Mouse (Mus musculus) right cerebral cortex, postnatal 25 days (tissue): ENCODE data around the gene Pygo2.
"Not testable (repeated sequence)": the region's sequence is repeated elsewhere in the genome, so short reads cannot be mapped to it uniquely, and the experiment has no call there.

Source experiments
- DNase-seq: peaks from one replicate; pipeline ENCODE4 v3.0.0; 2022

Gene Pygo2

DNA sequence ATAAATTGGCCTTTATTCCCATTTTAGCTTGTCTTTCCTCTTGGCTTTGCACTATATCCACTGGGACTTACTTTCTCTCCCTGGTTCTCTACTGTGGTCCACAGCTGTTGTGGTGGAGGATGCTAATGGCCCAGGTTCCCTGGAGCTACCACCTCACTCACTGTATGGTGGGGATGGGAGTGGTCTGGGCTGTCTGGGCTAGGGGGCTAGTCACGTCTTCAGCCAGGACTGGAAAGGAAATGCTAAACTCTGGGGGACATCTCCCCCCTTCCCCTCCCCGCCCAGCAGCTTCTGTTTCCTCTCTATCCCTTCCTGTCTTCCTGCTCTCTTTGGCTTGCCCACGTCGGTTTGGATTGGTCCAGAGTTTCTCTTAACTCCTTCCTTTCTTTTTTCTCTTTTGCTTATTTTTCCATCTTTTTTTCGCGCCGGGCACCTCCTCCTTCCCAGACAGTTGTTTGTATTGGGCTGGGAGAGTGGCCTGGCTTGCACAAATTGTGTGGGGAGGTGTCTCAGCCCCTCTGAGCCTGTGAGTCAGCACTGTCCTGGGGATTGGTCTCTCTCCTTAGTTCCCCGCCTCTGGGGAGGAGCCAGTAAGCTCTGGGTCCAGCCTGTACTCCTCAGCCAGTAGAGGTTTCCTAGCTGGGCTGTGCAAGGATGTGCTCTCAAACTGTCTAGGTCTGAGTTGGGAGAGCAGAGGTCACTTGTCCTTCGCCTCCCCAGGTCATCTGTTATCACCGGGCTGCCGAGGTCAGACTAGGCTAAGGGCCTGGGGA is 8.8 kb upstream of the Pygo2 start:
- DNase-seq, result peak; percentile 65

DNA sequence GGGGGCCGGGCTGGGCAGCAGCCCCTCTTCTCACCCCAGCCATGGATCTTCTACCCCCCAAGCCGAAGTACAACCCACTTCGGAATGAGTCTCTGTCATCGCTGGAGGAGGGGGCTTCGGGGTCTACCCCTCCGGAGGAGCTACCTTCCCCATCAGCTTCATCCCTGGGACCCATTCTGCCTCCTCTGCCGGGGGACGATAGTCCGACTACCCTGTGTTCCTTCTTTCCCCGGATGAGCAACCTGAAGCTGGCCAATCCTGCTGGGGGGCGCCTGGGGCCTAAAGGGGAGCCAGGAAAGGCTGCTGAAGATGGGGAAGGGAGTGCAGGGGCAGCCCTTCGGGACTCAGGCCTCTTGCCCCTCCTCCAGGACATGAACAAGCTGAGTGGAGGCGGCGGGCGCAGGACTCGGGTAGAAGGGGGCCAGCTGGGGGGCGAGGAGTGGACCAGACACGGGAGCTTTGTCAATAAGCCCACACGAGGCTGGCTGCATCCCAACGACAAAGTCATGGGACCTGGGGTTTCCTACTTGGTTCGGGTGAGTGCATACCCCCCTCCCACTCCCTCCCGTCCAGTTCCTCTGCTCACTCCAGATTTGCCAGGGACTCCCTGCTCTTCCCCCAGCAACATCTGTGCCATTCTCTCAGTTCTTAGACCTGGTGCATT is 8.1 kb upstream of the Pygo2 start:
- DNase-seq, result no peak

DNA sequence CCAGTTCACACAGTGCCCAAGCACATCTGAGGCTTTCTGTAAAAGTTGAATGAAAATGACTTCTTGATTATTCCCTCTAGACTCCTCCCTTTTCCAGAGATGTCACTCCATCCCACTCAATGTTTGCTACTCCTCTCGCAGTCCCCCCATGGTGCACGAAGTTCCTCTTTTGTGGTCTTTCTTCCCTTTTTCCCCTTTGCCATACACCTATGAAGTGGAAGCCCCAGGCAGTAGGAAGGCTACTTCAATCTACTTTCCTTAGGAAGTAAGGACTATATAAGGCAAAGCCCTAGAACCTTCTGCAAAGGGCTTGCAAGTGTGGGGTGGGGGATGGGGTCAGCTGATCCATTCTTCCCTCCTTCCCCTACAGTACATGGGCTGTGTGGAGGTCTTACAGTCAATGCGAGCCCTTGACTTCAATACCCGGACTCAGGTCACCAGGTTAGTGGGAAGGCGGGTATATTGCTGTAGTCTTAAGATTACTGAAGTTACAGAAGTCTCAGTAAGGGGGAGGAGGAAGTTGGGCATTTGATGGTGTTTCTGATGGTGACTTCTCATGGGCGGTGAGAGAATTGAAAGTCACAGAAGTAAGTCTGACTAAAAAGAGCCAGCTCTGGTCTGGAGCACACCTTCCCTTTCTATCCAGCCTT is 7.3 kb upstream of the Pygo2 start:
- no peak for DNase-seq

DNA sequence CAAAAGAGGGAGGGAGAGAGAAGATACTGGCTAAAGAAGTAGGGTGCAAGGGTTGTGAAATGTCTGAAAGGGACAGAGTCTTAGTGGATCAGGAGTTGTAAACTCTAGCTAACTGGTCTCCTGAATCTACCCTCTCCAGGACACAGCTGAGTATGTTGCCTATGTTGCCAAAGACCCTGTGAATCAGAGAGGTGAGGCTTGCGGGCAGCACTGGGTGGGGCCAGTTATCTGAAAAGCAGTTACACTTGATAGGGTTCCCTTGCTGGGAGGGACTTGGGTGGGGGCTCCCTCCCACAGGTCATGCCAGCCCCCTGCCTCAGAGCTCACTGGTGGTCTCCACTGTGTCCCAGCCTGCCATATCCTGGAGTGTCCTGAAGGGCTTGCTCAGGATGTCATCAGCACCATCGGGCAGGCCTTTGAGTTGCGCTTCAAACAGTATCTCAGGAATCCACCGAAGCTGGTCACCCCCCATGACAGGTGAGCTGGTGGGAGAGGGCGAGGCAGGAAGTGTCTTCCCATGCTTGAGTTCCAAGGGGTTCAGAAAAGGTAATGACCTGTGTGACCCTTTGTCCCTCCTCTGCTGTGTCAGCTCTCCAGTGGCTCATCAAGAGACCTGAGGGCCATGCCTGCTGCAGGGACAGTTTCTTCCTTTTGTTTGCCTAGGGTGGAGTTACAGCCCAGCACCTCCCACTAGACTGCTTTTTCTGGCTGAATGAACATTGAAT is 5.4 kb upstream of the Pygo2 start:
- DNase-seq, result no peak

DNA sequence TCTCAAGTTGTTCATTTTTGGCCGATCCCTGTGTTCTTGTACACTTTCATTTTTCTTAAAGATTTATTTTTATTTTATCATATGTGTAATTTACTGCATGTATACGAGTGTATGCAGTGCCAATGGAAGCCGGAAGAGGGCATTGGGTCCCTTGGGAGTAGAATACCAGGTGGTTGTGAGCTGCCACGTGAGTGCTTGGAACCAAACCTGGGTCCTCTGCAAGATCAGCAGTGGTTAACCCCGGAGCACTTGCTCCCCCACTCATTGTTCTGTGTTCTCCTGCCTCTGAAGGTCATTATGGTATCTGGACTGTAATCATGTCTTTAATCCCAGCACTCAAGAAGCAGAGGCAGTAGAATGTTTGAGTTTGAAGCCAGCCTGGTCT is 4.9 kb upstream of the Pygo2 start:
- no peak for DNase-seq

DNA sequence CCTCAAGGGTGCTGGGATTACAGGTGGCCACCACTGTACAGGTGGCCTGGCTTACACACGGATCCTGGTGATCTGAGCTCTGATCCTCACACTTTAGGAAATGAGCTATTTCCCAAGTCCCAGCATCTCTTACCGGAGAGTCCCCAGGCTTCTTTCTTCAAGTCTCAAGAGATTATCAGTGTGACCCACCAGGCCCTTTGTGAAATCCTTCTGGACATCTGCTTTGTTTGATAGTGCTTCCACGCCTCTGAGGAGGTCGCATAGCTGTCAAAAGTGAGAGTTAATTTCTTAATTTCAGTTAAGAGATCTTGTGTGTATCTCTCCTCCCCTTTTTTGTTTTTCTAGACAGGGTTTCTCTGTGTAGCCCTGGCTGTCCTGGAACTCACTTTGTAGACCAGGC is 4.1 kb upstream of the Pygo2 start:
- no peak for DNase-seq

DNA sequence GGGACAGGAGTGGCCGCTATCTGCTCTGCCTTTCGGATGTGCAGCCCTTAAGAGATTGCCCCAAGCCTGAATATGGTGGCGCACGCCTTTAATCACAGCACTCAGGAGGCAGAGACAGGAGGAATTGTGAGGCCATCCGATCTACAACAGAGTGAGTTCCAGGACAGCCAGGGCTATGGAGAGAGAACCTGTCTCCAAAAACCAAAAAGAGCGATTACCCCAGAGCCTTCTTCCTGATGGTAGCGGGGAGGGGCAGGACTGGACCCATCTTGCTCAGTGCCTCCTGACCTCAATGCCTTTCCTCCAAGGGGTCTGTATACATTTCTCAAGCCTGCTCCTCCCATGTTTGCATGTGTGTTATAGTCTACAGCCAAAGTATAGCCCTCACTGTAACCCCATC is 993 bp upstream of the Pygo2 start:
- not testable (repeated sequence) for DNase-seq

DNA sequence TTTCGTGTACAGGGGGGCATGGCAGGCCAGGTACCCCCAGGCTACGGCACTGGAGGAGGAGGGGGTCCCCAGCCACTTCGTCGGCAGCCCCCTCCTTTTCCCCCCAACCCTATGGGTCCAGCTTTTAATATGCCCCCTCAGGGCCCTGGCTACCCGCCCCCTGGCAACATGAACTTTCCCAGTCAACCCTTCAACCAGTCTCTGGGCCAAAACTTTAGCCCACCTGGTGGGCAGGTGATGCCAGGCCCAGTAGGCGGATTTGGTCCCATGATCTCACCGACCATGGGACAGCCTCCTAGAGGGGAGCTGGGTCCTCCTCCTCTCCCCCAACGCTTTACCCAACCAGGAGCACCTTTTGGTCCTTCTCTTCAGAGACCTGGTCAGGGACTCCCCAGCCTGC is 2.6 kb downstream of the Pygo2 start:
- no peak for DNase-seq

DNA sequence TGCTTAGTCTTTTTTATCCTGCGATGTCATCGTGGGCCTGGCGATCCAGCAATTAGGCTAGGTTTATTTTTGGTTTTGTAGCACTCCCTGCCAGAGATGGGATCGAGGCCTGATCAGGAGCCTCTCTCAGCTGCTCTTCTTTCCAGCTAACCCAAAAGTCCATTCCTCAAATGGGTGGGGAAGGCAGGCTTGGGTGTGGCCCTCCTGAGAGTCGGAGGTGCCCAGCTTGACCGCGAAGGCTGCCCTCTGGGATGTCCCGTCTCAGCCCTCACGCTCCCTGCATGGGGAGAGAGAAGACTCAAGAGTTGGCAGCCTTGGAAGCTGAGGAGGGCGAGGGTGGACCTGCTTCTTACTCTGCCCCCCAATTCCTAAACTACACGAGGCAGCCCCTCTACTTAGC is 4.5 kb downstream of the Pygo2 start:
- DNase-seq, result no peak

DNA sequence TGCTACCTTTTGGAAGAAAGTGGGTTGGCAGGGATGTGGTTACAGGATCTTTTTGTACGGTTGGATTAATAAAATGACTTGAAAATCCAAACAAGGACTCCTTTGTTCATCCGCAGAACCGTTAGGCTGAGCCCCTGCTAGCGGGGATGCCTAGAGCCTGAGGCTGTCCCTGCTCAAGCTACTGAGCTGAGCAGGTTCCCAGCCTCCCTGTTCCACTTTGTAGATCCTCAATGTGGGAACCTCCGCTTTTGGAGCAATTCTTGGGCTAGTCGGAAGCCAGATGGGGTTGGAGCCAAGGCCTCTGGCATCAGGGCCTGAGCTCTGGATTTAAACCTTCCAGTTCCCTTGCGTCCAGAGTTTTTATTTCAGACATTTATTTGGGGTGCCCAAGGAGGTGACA is 5.0 kb downstream of the Pygo2 start:
- no peak for DNase-seq

DNA sequence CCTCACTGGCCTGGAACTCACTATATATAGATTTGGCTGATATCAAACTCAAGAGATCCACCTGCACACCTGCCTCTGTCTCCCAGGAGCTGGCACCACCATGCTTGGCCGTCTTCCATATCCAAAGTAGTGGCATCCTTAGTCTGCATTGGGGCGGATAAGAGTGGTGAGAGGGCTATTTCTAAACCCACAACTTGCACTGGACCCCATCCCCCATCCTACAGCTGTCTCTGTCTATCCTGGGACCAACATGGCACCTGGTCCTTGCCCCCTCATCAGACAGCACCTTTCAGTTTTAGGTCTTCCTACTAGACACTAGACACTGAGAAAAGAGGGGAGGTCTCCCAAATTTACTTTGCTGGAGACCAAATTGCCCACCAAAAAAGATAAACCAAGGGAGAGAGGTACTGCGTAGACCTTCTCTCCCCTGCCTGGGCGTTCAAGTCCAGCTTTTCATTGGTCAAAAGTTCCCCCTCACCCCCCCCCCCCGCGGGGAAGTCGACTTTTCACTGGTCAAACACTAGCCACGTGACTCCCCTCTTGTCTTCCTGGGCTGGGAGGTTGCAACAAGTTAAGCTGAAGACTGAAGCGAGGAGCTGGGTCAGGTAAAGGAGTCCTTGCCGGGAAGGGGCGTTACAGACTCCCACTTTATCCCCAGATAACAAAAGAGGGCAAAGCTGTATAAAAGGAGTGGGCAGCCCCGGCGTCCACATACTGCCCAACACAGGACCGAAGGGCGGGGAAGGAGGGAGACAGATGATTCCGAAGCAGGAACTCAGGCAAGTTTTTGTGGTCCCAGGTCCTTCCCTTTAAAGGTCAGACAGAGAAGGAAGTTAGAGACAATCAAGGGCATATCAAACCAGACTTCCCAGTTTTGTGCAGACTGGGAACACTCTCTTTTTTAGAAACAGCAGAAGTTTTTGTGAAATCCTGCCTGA is 6.4 kb downstream of the Pygo2 start, which contains the start of gene Pbxip1:
Gene Pbxip1 (plus strand): TSS at position 531 of the 938 bp plus-strand sequence.
- DNase-seq, result no peak

DNA sequence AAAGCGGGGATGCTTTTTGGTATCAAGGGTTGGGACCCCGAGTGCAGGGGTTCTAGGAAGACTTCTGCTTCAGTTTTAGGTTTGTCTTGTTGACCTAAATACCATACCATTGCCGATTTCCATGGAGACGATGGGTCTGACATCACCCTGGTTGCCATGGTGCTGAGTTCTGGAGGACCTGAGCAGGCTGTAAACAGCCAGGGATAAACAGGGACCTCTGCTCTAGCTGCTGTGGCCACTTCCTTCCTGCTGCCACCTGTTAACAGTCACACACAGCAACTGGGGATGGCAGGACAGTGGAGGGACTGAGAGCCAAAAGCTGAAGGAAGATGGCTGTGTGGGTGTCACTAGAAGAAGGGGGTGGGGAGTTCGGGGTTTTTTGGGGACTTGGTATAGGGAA is 7.3 kb downstream of the Pygo2 start:
- peak; percentile 26 for DNase-seq

DNA sequence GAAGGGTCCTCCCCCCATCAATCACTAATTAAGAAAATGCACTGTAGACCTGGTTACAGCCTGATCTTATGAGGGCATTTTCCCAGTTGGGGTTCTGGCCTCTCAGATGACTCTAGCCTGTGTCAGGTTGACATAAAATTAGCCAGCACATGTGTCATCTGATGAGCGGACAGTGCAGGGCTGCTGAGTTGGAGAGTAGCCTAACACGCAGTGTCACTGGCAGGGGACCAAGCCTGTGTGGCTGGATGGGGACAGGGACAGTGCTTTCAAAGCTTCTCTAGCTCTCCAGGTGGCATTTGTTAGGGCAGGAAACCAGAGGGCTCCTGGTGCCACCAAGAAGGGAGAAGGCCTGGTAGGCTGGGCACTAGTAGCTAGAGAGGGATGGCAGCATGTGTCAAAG is 10.7 kb downstream of the Pygo2 start:
- no peak for DNase-seq

DNA sequence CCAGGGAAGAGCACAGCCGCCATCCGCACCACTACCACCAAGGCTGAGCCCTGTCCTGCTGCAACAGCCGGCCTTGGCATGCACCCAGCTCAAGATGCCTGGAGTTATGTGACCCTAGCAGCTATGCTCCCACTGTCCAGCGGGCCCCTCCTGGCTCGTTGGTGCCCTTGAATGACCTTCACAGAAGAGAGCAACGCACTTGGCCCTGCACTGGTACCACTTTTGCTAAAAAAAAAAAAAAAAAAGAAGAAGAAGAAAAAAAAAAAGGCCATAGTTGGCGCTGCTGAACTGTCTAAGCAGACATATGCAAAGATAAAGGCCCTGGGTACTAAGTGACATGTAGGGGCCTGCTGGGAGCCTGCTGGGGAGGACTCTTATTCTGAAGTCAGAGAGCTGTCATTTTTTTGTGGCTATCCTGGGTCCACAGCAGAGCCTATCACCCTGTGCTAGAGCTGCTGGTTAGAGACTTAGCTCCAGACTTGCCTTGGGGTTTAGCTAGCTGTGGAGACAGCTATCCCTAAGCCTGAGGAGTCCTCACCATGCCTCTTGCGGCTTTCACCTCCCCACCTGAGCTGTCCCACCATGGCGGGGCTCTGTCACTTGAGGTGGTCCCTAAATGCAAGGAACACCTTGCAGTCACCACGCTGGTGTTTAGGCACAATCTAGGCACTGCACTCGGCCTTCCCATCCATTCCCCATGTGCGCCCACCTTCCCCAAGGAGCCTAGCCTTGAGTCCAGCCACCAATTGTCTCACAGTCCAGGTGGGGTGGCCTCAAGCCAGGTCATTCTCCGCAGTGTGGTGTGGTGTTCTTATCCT is 18.9 kb downstream of the Pygo2 start:
- DNase-seq, result no peak

DNA sequence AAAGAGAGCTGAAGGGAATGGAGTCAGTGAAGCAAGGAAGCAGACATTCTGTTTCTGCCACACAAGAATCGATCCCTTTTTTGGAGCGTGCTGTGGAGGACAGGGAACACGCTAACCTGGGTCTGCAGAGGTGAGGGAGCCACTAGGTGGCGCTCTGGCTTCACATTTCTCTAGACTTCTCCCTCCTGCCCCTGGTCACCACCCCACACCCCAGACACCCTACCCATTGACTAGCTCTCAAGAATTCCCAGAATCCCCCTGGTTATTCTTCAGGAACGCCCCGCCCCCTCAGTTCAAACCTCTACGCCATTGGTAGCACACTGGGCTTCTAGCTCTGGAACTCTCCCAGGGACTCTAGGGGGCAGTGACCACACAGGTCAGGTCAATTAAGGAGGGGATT is 19.5 kb downstream of the Pygo2 start:
- peak; percentile 51 for DNase-seq

DNA sequence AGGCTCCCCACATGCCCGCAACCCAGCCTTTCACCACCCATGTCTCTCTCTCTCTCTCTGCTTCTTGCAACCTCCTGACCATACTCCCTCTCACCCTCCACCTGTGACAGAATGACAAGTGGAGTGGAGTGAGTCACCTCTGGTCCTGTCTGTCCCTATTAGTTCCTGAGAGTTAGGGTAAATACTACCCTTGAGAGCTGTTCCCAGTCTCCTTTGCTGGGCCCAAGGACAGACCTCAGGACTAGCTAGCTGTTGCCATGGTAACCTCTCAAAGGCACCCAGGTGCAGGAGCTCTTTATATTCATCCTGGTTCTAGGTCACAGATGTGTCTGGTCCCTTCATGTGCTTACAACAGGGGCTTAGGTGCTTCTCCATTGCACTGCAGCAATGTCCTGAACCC is 21.9 kb downstream of the Pygo2 start:
- DNase-seq, result no peak

DNA sequence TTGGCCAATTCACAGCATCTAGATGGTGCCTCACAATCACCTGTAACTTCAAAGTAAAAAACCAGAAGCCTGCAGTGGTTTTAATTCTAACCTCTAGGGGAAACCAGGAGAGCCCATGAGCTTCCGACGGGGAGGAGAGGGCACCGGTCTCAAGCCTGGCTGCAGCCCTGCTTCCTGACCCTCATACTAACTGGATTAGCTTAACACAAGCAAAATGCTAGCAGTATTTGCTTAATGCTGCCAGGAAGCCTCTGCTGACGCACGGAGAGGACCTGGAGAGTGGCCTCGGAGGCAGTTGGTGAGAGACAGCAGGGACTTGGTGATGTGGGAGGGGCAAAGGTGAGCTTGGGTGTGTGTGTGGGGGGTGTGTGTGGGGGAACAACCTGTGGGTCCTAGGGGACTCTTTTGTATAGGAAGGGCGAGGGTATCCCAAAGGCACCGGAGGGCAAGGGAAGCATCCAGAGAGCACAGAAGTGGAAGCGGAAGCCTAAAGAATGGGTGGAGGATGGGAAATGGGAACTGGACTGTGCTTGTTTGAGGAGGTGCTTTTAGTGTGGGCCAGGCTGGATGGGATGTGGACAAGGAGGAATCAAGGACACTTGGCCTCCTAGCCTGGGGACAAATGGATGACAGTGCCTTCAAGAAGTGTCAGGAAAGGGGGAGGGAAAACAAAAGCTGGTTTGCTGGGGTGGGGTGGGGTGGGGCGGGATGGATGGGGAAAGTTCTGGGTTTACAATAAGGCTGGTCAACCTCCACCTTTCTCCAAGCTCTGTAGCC is 24.6 kb downstream of the Pygo2 start, which contains the start of gene Pmvk:
Gene Pmvk (plus strand): TSS at position 141 of the 777 bp plus-strand sequence.
- DNase-seq, result no peak

DNA sequence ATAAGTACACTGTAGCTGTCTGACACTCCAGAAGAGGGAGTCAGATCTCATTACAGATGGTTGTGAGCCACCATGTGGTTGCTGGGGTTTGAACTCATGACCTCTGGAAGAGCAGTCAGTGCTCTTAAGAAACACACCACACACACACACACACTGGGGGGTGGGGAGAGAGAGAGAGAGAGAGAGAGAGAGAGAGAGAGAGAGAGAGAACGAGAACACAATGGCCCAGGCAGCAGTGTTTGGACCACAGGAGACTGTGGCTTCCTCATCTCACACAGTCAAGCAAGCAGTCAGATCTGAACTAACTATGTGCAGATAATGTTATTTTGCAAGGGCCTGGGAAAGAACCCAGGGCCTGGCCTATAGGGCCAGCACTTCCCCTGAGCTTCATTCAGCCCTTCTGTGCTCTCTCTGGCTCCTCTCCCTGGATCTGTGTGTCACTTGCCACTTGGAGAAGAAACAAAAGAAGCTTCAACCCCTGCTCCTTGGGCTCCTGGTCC is 25.8 kb downstream of the Pygo2 start:
- DNase-seq, result no peak

DNA sequence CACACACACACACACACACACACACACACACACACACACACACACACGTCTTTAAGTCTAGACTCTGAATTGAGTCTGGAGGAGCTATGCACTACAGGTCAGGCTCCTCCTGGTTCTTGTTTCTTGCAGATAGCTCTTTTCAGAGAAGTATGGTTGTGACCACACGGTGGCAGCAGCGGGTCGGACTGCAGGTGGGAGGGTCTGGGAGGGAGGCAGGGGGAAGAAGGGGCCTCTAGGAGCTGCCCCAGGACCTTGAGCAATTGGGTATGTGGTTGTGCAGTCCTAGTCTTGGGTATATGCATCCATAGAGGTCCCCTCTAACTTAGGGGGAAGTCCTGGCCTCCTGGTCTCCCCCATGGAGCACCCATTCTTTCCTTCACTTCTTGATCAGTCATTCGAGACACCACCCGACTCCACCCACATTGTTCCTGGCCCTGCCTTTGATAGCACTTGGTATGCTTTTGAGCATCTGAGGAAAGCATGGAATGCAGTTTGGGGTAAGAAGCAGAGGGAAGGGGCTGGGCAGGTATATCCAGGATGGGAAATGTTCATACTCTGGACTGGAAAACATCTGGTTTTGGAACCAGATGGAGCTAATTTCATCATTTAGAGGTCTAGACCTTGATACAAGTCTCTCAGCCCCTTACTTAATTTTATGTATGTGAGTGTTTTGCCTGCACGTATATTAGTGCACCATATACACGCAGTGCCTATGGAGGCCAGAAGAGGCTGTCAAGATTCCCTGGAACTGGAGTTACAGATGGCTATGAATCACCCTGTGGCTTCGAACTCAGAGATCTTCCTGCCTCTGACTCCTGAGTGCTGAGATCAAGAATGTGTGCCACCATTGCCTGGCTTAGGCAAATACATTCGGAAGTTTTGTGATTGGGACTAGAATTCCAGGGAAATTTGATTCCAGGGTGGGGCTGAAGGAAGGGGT is 27.0 kb downstream of the Pygo2 start:
- DNase-seq, result no peak
